Mouse (Mus musculus) limb, embryonic 15.5 days (tissue): ENCODE measurements around the gene Grin2d. TPM values are rescaled to one million over a fixed set of nuclear protein-coding genes. Genes with fewer than 3 reads are reported as not detected.

ENCODE experiments used
- ATAC-seq: fragments of 200-750 bp; cut with Nextera tagmentation; 2 replicates; pipeline ENCODE4 v1.8.0; 2017; ENCODE audit warnings: low read depth, moderate TSS enrichment; ENCODE audit not compliant: insufficient number of reproducible peaks, low FRiP score, low TSS enrichment
- H3K27ac ChIP-seq: fragments of 300-500 bp; sonication (generic); 2 replicates; pipeline ENCODE4 v1.5.1; 2015; ENCODE audit warnings: moderate library complexity, mild to moderate bottlenecking, inconsistent platforms
- H3K27me3 ChIP-seq: fragments of 300-500 bp; sonication (generic); 2 replicates; pipeline ENCODE4 v1.6.1; 2015; ENCODE audit warnings: inconsistent platforms
- H3K36me3 ChIP-seq: fragments of 300-500 bp; sonication (generic); 2 replicates; pipeline ENCODE4 v1.6.1; 2015; ENCODE audit warnings: inconsistent platforms
- H3K4me1 ChIP-seq: fragments of 300-500 bp; sonication (generic); 2 replicates; pipeline ENCODE4 v1.6.1; 2015; ENCODE audit warnings: inconsistent platforms
- H3K4me2 ChIP-seq: fragments of 300-500 bp; sonication (generic); 2 replicates; pipeline ENCODE4 v1.6.1; 2015; ENCODE audit warnings: mild to moderate bottlenecking, inconsistent platforms
- H3K4me3 ChIP-seq: fragments of 300-500 bp; sonication (generic); 2 replicates; pipeline ENCODE4 v1.5.1; 2015; ENCODE audit warnings: mild to moderate bottlenecking, inconsistent platforms
- H3K9ac ChIP-seq: fragments of 300-500 bp; sonication (generic); 2 replicates; pipeline ENCODE4 v1.6.1; 2015; ENCODE audit warnings: inconsistent platforms
- H3K9me3 ChIP-seq: fragments of 300-500 bp; sonication (generic); 2 replicates; pipeline ENCODE4 v1.6.1; 2016; ENCODE audit warnings: inconsistent platforms
- WGBS: fragments of 180-500 bp; shearing (Covaris S2); methylation state at CpG from one replicate; pipeline ENCODE4 v1.1.7; 2015; 5-methylcytosine and 5-hydroxymethylcytosine counted together
- polyA plus RNA-seq: library from polyadenylated mRNA; unstranded; fragments of >200 nt; fragmentation: Nextera tagmentation; extraction: Ambion mirVana; gene quantifications from 2 replicates; pipeline ENCODE4 v1.2.1, GENCODE M21; 2015

Grin2d gene
- polyA plus RNA-seq, 1 experiment from 2014 or later, result 0.68 TPM

- Histone ChIP-seq H3K36me3 (no peaks in the 10 kb centered on the region), H3K9me3 (no peaks in the 10 kb centered on the region), H3K27ac (no peak overlapping the region), H3K4me1 (no peaks in the 10 kb centered on the region), H3K4me2 (no peak overlapping the region), H3K27me3 (peaks cover 27% of the 10 kb centered on the region), H3K4me3 (no peak overlapping the region), H3K9ac (no peak overlapping the region)
- 84% methylated on average over 10 of the region's 10 CpGs for WGBS
- no peak for ATAC-seq
These were observed 35.0 kb downstream of the Grin2d start for GRCm38 (mm10) chr7:45842950-45843744.

DNA sequence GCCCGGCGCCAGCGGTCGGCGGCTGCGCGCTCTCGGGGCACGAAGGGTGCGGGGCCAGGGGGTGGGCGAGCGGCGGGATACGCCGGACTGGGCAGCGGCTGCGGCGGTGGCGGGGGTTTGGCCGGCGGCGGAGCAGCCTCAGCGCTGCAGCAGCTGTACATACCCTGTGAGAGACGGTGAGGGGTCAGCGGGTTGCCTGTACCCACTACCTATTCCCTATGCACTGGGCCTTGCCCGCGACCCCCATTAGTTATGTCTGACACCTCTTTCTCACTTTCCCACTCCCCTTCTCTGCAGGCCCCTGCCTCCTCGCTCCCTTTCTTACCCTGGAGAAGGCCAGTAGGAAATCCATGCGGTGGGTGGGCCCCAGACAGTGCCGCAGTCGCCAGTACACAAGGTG, 44.3 kb downstream of the Grin2d start:
- peak overlapping the region; percentile 47 for H3K4me3 ChIP-seq
- no peak overlapping the region for H3K27ac ChIP-seq
- peaks cover 60% of the 10 kb centered on the region for H3K27me3 ChIP-seq
- 0 out of 2 replicates have a peak overlapping the region, but pooled peaks have one; percentile 14 for H3K9ac ChIP-seq
- peaks cover 30% of the 10 kb centered on the region for H3K4me1 ChIP-seq
- 5% methylated on average over 11 of the region's 31 CpGs for WGBS
- peak overlapping the region; percentile 64 for H3K4me2 ChIP-seq
- no peaks in the 10 kb centered on the region for H3K9me3 ChIP-seq
- no peak for ATAC-seq
- H3K36me3 ChIP-seq, result peaks cover 7% of the 10 kb centered on the region

DNA sequence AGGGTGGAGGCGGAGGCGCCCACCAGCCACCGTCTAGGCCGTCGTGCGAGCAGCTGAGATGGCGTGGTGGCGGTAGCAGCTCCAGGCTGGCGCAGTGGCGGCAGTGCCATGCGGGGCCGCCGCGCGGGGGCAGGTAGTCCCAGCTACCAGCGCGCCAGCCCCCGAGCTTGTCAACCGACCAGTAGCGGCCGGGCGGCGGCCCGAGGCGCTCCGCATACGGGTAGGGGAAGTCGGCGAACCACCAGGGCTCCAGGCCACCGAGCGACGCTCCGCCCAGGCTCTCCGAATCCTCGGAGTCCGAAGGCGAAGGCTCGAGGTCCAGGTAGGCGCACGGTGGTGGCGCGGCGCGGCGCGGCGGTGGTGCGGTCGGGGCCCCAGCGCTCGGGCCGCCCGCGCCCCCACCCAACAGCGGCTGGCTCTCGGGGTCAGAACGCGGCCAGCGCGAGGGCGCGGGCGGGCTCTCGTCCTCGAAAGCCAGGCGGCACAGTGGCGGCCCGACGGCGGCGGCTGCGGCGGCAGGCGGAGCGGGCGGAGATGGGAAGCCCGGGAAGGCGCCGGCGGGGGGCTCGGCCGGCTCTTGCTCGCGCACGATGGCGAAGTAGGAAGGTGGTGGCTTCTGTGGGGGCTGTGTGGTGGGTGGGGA, 44.9 kb downstream of the Grin2d start:
- Histone ChIP-seq H3K4me3 (peak overlapping the region; percentile 47), H3K27me3 (peaks cover 60% of the 10 kb centered on the region), H3K9me3 (no peaks in the 10 kb centered on the region), H3K27ac (no peak overlapping the region), H3K36me3 (peaks cover 13% of the 10 kb centered on the region), H3K4me1 (peaks cover 30% of the 10 kb centered on the region), H3K9ac (peak overlapping the region; percentile 35; the same call in 1 of the 2 replicates), H3K4me2 (peak overlapping the region; percentile 64)
- under 1% methylated on average over 84 of the region's 86 CpGs for WGBS
- ATAC-seq, result no peak

GRCm38 (mm10) chr7:45832428-45832827, 45.8 kb downstream of the Grin2d start:
- Histone ChIP-seq H3K4me1 (peaks cover 30% of the 10 kb centered on the region), H3K27me3 (peaks cover 55% of the 10 kb centered on the region), H3K36me3 (peaks cover 22% of the 10 kb centered on the region), H3K9me3 (no peaks in the 10 kb centered on the region), H3K27ac (no peak overlapping the region), H3K4me3 (peak overlapping the region; percentile 47), H3K4me2 (peak overlapping the region; percentile 64), H3K9ac (no peak overlapping the region)
- 7% methylated on average over 30 of the region's 30 CpGs for WGBS
- ATAC-seq, result no peak

DNA sequence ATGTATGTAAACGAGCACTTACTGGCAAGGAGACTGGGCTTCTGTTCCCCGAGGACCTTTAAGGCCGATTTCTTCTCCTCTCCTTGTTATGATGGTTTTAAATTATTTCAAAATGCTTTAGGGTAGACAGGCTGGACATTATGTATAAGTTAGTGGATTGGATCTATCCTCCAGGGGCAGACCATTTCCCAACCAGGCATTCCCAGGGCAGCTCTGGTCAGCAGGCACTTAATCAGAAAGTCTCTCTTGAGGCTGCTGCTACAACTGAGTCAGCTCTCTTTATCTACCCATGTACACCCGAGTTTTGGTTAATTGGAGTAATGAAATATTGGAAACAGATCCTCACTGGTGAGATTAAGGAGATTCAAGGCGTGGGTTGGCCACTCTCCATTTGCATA, 47.1 kb downstream of the Grin2d start:
- H3K4me3 ChIP-seq, result peak overlapping the region; percentile 90
- no peak overlapping the region for H3K9ac ChIP-seq
- peak overlapping the region; percentile 77 for H3K4me2 ChIP-seq
- peaks cover 51% of the 10 kb centered on the region for H3K27me3 ChIP-seq
- no peak for ATAC-seq
- peaks cover 35% of the 10 kb centered on the region for H3K36me3 ChIP-seq
- peaks cover 30% of the 10 kb centered on the region for H3K4me1 ChIP-seq
- H3K9me3 ChIP-seq, result no peaks in the 10 kb centered on the region
- no peak overlapping the region for H3K27ac ChIP-seq
- WGBS, result 13% methylated on average over 5 of the region's 5 CpGs

DNA sequence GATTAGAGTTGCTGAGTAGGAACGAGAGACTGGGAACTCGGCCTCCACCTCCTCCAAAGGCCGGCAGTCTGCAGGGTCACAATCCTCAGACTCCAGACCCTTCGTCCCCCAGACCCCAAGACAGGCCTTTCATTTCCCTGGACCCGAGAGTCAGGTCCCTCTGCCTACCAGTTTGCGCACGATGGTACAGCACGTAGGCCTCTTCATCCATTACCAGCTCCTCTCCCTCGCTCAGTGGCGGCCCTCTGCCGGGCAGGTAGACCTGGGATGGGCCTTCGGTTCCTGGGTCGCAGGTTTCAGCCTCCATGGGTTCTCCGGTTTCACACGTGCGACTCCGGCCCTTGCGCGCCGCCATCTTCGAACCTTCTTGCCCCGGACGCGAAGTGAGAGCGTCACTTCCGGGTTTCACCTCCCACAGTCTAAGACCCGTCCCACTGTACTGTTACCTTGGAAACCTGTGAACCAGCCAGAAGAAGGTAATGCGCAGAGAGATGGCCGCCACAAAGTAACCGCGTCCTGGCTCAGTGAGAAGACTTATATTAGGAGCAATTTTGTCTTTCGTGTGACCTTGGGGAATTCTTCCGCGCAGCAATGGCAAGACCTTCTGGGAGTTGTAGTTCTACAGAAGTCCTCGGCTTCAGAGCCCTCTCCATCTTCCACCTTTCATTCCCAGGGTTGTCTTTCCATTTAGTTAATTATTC, 47.6 kb downstream of the Grin2d start, which contains the start of gene Grwd1:
TSS of gene Grwd1 (minus strand) at position 518 of the 701 bp plus-strand sequence.
- Histone ChIP-seq H3K27me3 (peaks cover 46% of the 10 kb centered on the region), H3K4me2 (peak within 1 kb of the TSS; percentile 77), H3K9me3 (no peaks in the 10 kb centered on the region), H3K4me1 (peaks cover 30% of the 10 kb centered on the region), H3K36me3 (peaks cover 40% of the 10 kb centered on the region), H3K4me3 (peak within 1 kb of the TSS; percentile 90), H3K27ac (peak within 1 kb of the TSS; percentile 79; the same call in 1 of the 2 replicates), H3K9ac (peak within 1 kb of the TSS; percentile 77)
- WGBS, result under 1% methylated on average over 35 of the region's 35 CpGs
- peak; percentile 79 for ATAC-seq

- no peak overlapping the region for H3K4me2 ChIP-seq
- peaks cover 73% of the 10 kb centered on the region for H3K36me3 ChIP-seq
- WGBS, result 89% methylated on average over 7 of the region's 7 CpGs
- no peak overlapping the region for H3K27ac ChIP-seq
- H3K9me3 ChIP-seq, result no peaks in the 10 kb centered on the region
- H3K9ac ChIP-seq, result no peak overlapping the region
- H3K27me3 ChIP-seq, result peaks cover 6% of the 10 kb centered on the region
- H3K4me1 ChIP-seq, result peaks cover 12% of the 10 kb centered on the region
- H3K4me3 ChIP-seq, result no peak overlapping the region
- no peak for ATAC-seq
These were observed 51.5 kb downstream of the Grin2d start for GRCm38 (mm10) chr7:45826631-45827030.

GRCm38 (mm10) chr7:45824598-45824997, 53.6 kb downstream of the Grin2d start, which contains the start of gene Kcnj14:
Gene Kcnj14 (minus strand): TSS chr7:45824782.
- no peak for ATAC-seq
- peaks cover 5% of the 10 kb centered on the region; the same call in 1 of the 2 replicates for H3K27me3 ChIP-seq
- no peak within 1 kb of the TSS for H3K4me2 ChIP-seq
- no peak within 1 kb of the TSS for H3K4me3 ChIP-seq
- H3K9me3 ChIP-seq, result no peaks in the 10 kb centered on the region
- H3K36me3 ChIP-seq, result peaks cover 75% of the 10 kb centered on the region
- H3K27ac ChIP-seq, result no peak within 1 kb of the TSS
- 63% methylated on average over 7 of the region's 7 CpGs for WGBS
- H3K4me1 ChIP-seq, result peaks cover 6% of the 10 kb centered on the region
- no peak within 1 kb of the TSS for H3K9ac ChIP-seq

GRCm38 (mm10) chr7:45820913-45821312, 57.3 kb downstream of the Grin2d start:
- no peaks in the 10 kb centered on the region for H3K9me3 ChIP-seq
- peaks cover 38% of the 10 kb centered on the region for H3K36me3 ChIP-seq
- H3K4me1 ChIP-seq, result peaks cover 5% of the 10 kb centered on the region; the same call in 1 of the 2 replicates
- no peak overlapping the region for H3K9ac ChIP-seq
- no peak overlapping the region for H3K4me3 ChIP-seq
- no peak for ATAC-seq
- no peak overlapping the region for H3K4me2 ChIP-seq
- no peak overlapping the region for H3K27ac ChIP-seq
- H3K27me3 ChIP-seq, result peaks cover 12% of the 10 kb centered on the region; the same call in 1 of the 2 replicates

DNA sequence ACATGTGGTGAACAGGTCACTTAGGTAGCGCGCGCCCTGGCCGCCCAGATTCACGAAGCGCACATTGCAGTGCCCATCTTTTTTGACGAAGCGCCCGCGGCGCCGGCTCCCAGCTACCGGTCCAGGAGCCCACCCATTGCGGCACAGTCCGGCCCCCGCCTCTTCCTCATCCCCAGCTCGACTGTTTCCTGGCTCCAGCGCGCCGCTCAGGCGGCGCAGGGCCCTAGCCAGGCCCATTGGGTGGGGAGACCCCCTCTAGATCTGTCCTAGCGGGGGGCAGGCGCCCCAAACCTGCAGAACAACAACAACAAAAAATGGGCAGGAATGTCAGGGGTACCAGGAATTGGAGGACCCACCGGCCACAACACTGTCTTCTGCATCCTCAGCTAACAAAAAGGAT, 58.3 kb downstream of the Grin2d start:
- Histone ChIP-seq H3K27ac (no peak overlapping the region), H3K4me1 (peaks cover 11% of the 10 kb centered on the region), H3K4me2 (peak overlapping the region; percentile 38), H3K36me3 (peaks cover 27% of the 10 kb centered on the region), H3K27me3 (peaks cover 12% of the 10 kb centered on the region; the same call in 1 of the 2 replicates), H3K9me3 (no peaks in the 10 kb centered on the region), H3K9ac (no peak overlapping the region), H3K4me3 (peak overlapping the region; percentile 20)
- no peak for ATAC-seq
- 11% methylated on average over 25 of the region's 25 CpGs for WGBS

GRCm38 (mm10) chr7:45815984-45816351, 62.2 kb downstream of the Grin2d start:
- 55% methylated on average over 2 of the region's 2 CpGs for WGBS
- H3K9me3 ChIP-seq, result no peaks in the 10 kb centered on the region
- H3K4me1 ChIP-seq, result peaks cover 27% of the 10 kb centered on the region
- no peak overlapping the region for H3K4me3 ChIP-seq
- no peak overlapping the region for H3K27ac ChIP-seq
- ATAC-seq, result no peak
- no peak overlapping the region for H3K4me2 ChIP-seq
- H3K9ac ChIP-seq, result no peak overlapping the region
- H3K27me3 ChIP-seq, result peaks cover 12% of the 10 kb centered on the region; the same call in 1 of the 2 replicates
- peaks cover 19% of the 10 kb centered on the region for H3K36me3 ChIP-seq
